Mouse (Mus musculus): ENCODE results near the gene Gm42742. TPM values are rescaled to one million over a fixed set of nuclear protein-coding genes. Genes with fewer than 3 reads are reported as not detected.

Gene Gm42742
- total and polyA plus RNA-seq, 3 experiments = 13.8 to 27.2 TPM; not detected in 1

DNA sequence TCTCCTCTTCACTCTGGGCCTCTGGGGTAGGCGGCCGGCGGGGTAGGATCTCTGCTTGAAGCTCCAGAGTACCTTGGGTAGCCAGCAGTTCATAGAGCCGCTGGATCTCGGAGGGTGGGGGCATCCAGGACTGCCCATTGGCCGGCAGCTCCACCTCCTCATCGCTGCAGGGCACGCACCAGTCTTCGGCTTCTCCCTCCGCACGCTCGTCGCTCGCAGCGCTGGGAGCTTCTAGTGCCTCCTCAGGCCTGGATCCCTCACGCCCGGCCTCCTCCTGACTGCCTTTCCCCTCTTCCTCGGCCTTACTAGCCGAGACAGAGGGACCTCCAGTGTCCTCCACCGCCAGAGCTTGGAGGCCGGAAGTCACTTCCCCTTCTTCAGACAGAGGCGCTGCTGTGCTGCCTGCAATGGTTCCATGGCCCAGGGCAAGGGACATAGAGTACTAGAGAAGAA lies 4.4 kb downstream of the Gm42742 start (continued):
- TF ChIP-seq GABPA (IDR thresholded peaks at IDR 0.05; ENCODE audit: low read depth, low read length) = no peak
- no peak; the same call in 1 of the 2 replicates for TF ChIP-seq POLR2AphosphoS2 (IDR thresholded peaks at IDR 0.05; ENCODE audit: low read length)

DNA sequence TGATC lies 4.6 kb downstream of the Gm42742 start, which contains the start of gene Pagr1b:
Gene Pagr1b (minus strand): TSS at position 4 of the 5 bp plus-strand sequence.
- peaks cover 0 to 10% of the 10 kb centered on the region in 2 experiments; a peak in 3 of 4 replicates for H3K4me1 ChIP-seq (ENCODE audit: control insufficient read depth in 1 of 2, insufficient read depth in 2 of 2, low read length in 2 of 2)
- H3K9ac ChIP-seq (ENCODE audit: control insufficient read depth, low read depth, low read length, poor library complexity, severe bottlenecking) = peak within 1 kb of the TSS; percentile 99
- peaks cover 0 to 10% of the 10 kb centered on the region in 2 experiments; a peak in 2 of 4 replicates for H3K36me3 ChIP-seq (ENCODE audit: control insufficient read depth in 1 of 2, insufficient read depth in 2 of 2, low read length in 2 of 2)
- no peaks in the 10 kb centered on the region for H3K9me3 ChIP-seq (replicated peaks; ENCODE audit: insufficient read depth, low read length)
- H3K79me2 ChIP-seq (ENCODE audit: control insufficient read depth, insufficient read depth, low read length, poor library complexity) = peaks cover 36% of the 10 kb centered on the region
- no peak for DNase-seq (ENCODE audit: low read depth, low spot score)
- peak within 1 kb of the TSS; percentile 96 for H3K27ac ChIP-seq (ENCODE audit: control insufficient read depth, low read depth, low read length)
- H3K27me3 ChIP-seq (ENCODE audit: control insufficient read depth in 1 of 2, insufficient read depth in 2 of 2, low read length in 2 of 2) = no peaks in the 10 kb centered on the region
- peak within 1 kb of the TSS; percentile 68 to 99 for H3K4me3 ChIP-seq (ENCODE audit: control insufficient read depth in 1 of 2, insufficient read depth in 1 of 2, low read depth in 2 of 2, low read length in 2 of 2)
- no peak for TF ChIP-seq ZNF384 (IDR thresholded peaks at IDR 0.05; ENCODE audit: low read depth, low read length)
- no peak for TF ChIP-seq POLR2AphosphoS5 (IDR thresholded peaks at IDR 0.05; ENCODE audit: borderline replicate concordance, low read depth, low read length)
- no peak for TF ChIP-seq ZMIZ1 (IDR thresholded peaks at IDR 0.05; ENCODE audit: low read depth, low read length)
- no peak for TF ChIP-seq KAT2A (conservative IDR thresholded peaks at IDR 0.05; ENCODE audit: low read depth, low read length)
- no peak for TF ChIP-seq USF1 (IDR thresholded peaks at IDR 0.05; ENCODE audit: low read depth, low read length)
- TF ChIP-seq JUND (IDR thresholded peaks at IDR 0.05; ENCODE audit: low read depth, low read length) = no peak
- no peak for TF ChIP-seq RCOR1 (IDR thresholded peaks at IDR 0.05; ENCODE audit: low read depth, low read length)
- no peak for TF ChIP-seq NRF1 (IDR thresholded peaks at IDR 0.05; ENCODE audit: insufficient read depth, low read depth, low read length, poor library complexity, severe bottlenecking)
- no peak for TF ChIP-seq SIN3A (IDR thresholded peaks at IDR 0.05; ENCODE audit: low read length)
- no peak for TF ChIP-seq GABPA (IDR thresholded peaks at IDR 0.05; ENCODE audit: low read depth, low read length)
- TF ChIP-seq BHLHE40 (IDR thresholded peaks at IDR 0.05; ENCODE audit: borderline replicate concordance, low read depth, low read length) = no peak
- TF ChIP-seq ZKSCAN1 (IDR thresholded peaks at IDR 0.05; ENCODE audit: low read depth, low read length) = no peak
- TF ChIP-seq EP300 (IDR thresholded peaks at IDR 0.05; ENCODE audit: low read depth in 1 of 2, low read length in 2 of 2) = no peak
- no peak for TF ChIP-seq MAX (IDR thresholded peaks at IDR 0.05; ENCODE audit: low read length)
- TF ChIP-seq GATA1 (IDR thresholded peaks at IDR 0.05; ENCODE audit: low read depth, low read length) = no peak
- TF ChIP-seq E2F4 (IDR thresholded peaks at IDR 0.05; ENCODE audit: borderline replicate concordance, low read depth, low read length) = no peak
- no peak for TF ChIP-seq USF2 (IDR thresholded peaks at IDR 0.05; ENCODE audit: borderline replicate concordance in 1 of 2, insufficient read depth in 1 of 2, low read depth in 1 of 2, low read length in 2 of 2)

DNA sequence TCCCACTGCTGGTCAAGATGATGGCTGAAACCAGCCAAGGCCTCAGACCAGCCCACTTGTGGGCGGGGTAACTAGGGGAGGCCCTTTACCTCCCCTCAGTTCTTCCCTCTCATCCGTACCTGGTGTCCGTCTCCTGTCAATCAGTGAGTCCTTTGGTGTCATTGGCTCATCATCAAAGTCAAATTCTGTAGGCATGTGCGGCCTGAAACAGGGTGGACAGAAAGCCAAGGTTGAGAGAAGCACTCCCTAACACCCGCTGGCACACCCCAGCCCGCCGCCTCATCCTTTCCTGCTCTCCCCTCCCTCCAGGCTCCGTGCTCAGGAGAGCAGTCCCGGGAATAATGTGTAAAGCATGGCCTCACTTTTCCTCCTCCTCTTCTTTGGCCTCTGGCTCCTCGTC lies 4.8 kb downstream of the Gm42742 start:
- peak overlapping the region; percentile 96 for H3K27ac ChIP-seq (ENCODE audit: control insufficient read depth, low read depth, low read length)
- H3K4me3 ChIP-seq (ENCODE audit: control insufficient read depth in 1 of 2, insufficient read depth in 1 of 2, low read depth in 2 of 2, low read length in 2 of 2) = peak overlapping the region; percentile 68 to 99
- H3K9ac ChIP-seq (ENCODE audit: control insufficient read depth, low read depth, low read length, poor library complexity, severe bottlenecking) = peak overlapping the region; percentile 99
- H3K4me1 ChIP-seq (ENCODE audit: control insufficient read depth in 1 of 2, insufficient read depth in 2 of 2, low read length in 2 of 2) = peaks cover 0 to 12% of the 10 kb centered on the region in 2 experiments; a peak in 3 of 4 replicates
- TF ChIP-seq MYC (IDR thresholded peaks at IDR 0.05; ENCODE audit: low read depth, low read length) (0 out of 2 replicates have a peak, but pooled peaks have one; percentile 42), E2F4 (IDR thresholded peaks at IDR 0.05; ENCODE audit: borderline replicate concordance, low read depth, low read length) (no peak), KAT2A (conservative IDR thresholded peaks at IDR 0.05; ENCODE audit: low read depth, low read length) (no peak), USF2 (IDR thresholded peaks at IDR 0.05; ENCODE audit: borderline replicate concordance in 1 of 2, insufficient read depth in 1 of 2, low read depth in 1 of 2, low read length in 2 of 2) (no peak), MYB (IDR thresholded peaks at IDR 0.05; ENCODE audit: low read depth, low read length) (no peak), MEF2A (IDR thresholded peaks at IDR 0.05; ENCODE audit: extremely low read depth, insufficient replicate concordance, low read depth, low read length, poor library complexity, severe bottlenecking) (no peak), POLR2AphosphoS5 (IDR thresholded peaks at IDR 0.05; ENCODE audit: borderline replicate concordance, low read depth, low read length) (no peak), BHLHE40 (IDR thresholded peaks at IDR 0.05; ENCODE audit: borderline replicate concordance, low read depth, low read length) (no peak), GATA1 (IDR thresholded peaks at IDR 0.05; ENCODE audit: low read depth, low read length) (no peak), ZNF384 (IDR thresholded peaks at IDR 0.05; ENCODE audit: low read depth, low read length) (no peak), JUND (IDR thresholded peaks at IDR 0.05; ENCODE audit: low read depth, low read length) (no peak), RAD21 (IDR thresholded peaks at IDR 0.05; ENCODE audit: low read depth, low read length) (no peak), ZC3H11A (IDR thresholded peaks at IDR 0.05; ENCODE audit: low read depth, low read length) (no peak), TBP (IDR thresholded peaks at IDR 0.05; ENCODE audit: low read depth, low read length) (peak; percentile 52), NRF1 (IDR thresholded peaks at IDR 0.05; ENCODE audit: insufficient read depth, low read depth, low read length, poor library complexity, severe bottlenecking) (no peak; the same call in 1 of the 2 replicates)
- H3K9me3 ChIP-seq (replicated peaks; ENCODE audit: insufficient read depth, low read length) = no peaks in the 10 kb centered on the region
- DNase-seq (ENCODE audit: low read depth, low spot score) = peak; percentile 67
- H3K27me3 ChIP-seq (ENCODE audit: control insufficient read depth in 1 of 2, insufficient read depth in 2 of 2, low read length in 2 of 2) = no peaks in the 10 kb centered on the region
- peaks cover 0 to 10% of the 10 kb centered on the region in 2 experiments; a peak in 2 of 4 replicates for H3K36me3 ChIP-seq (ENCODE audit: control insufficient read depth in 1 of 2, insufficient read depth in 2 of 2, low read length in 2 of 2)
- peaks cover 36% of the 10 kb centered on the region for H3K79me2 ChIP-seq (ENCODE audit: control insufficient read depth, insufficient read depth, low read length, poor library complexity)

All from MEL (cell line).